Mouse (Mus musculus) adrenal gland, adult 18-20 months (tissue): ENCODE data around the gene Tacc2. TPM values are rescaled to one million over a fixed set of nuclear protein-coding genes. Genes with fewer than 3 reads are reported as not detected.

ENCODE experiments used
- DNase-seq, 2 experiments: peaks; one replicate each; pipeline ENCODE4 v3.0.0; 2021 to 2022; ENCODE audit warnings: low spot score in 2 of 2
- total RNA-seq, 2 experiments: library from RNA; stranded (reverse); gene quantifications; 1 replicate in 1 of 2; 2 replicates in 1 of 2; pipeline ENCODE4 v1.2.3; 2021

The Tacc2 gene
- total RNA-seq, 2 experiments from 2014 or later = 32.3 to 33.3 TPM

- DNase-seq = peak; percentile 57 to 64
Observed at GRCm38 (mm10) chr7:130762071-130762897, 185.0 kb downstream of the Tacc2 start.

GRCm38 (mm10) chr7:130764160-130764559 lies 186.9 kb downstream of the Tacc2 start:
- peak in 1 of 2 experiments; percentile 29 for DNase-seq

GRCm38 (mm10) chr7:130766411-130767170 lies 189.4 kb downstream of the Tacc2 start:
- DNase-seq = no peak

- no peak for DNase-seq
Observed at GRCm38 (mm10) chr7:130768151-130768550, 190.9 kb downstream of the Tacc2 start.

GRCm38 (mm10) chr7:130770707-130771106 lies 193.5 kb downstream of the Tacc2 start:
- DNase-seq = peak; percentile 76 to 81

- DNase-seq = peak; percentile 46 to 53
Observed at GRCm38 (mm10) chr7:130773171-130773830, 196.1 kb downstream of the Tacc2 start.

GRCm38 (mm10) chr7:130773914-130774630 lies 196.8 kb downstream of the Tacc2 start, which contains the start of gene Btbd16:
Gene Btbd16, plus strand, starts transcription at chr7:130774069.
- DNase-seq = no peak

GRCm38 (mm10) chr7:130780866-130781419 lies 203.7 kb downstream of the Tacc2 start:
- DNase-seq = no peak

- no peak for DNase-seq
Observed at GRCm38 (mm10) chr7:130782501-130783050, 205.3 kb downstream of the Tacc2 start.

- no peak for DNase-seq
Observed at GRCm38 (mm10) chr7:130785923-130786575, 208.8 kb downstream of the Tacc2 start.

- DNase-seq = peak in 1 of 2 experiments; percentile 41
Observed at GRCm38 (mm10) chr7:130786708-130787107, 209.5 kb downstream of the Tacc2 start.

- no peak for DNase-seq
Observed at GRCm38 (mm10) chr7:130787537-130787936, 210.3 kb downstream of the Tacc2 start.

GRCm38 (mm10) chr7:130788950-130789349 lies 211.7 kb downstream of the Tacc2 start:
- no peak for DNase-seq

GRCm38 (mm10) chr7:130789456-130789855 lies 212.2 kb downstream of the Tacc2 start:
- no peak for DNase-seq

GRCm38 (mm10) chr7:130793671-130794070 lies 216.4 kb downstream of the Tacc2 start:
- DNase-seq = no peak

GRCm38 (mm10) chr7:130796786-130797185 lies 219.5 kb downstream of the Tacc2 start:
- DNase-seq = no peak

GRCm38 (mm10) chr7:130797524-130797923 lies 220.3 kb downstream of the Tacc2 start:
- no peak for DNase-seq

- DNase-seq = no peak
Observed at GRCm38 (mm10) chr7:130799418-130799817, 222.2 kb downstream of the Tacc2 start.

GRCm38 (mm10) chr7:130800681-130801080 lies 223.4 kb downstream of the Tacc2 start:
- DNase-seq = no peak

GRCm38 (mm10) chr7:130801811-130802210 lies 224.6 kb downstream of the Tacc2 start:
- DNase-seq = no peak
